Mouse (Mus musculus) adrenal gland (tissue): ENCODE measurements around the gene Kl.

ENCODE experiments used
- intact Hi-C: fragments of 180-260 bp; cut with DNase I; formaldehyde crosslinking; loops from one replicate; pipeline ENCODE4 v1.15.1; 2025

Gene Kl

DNA sequence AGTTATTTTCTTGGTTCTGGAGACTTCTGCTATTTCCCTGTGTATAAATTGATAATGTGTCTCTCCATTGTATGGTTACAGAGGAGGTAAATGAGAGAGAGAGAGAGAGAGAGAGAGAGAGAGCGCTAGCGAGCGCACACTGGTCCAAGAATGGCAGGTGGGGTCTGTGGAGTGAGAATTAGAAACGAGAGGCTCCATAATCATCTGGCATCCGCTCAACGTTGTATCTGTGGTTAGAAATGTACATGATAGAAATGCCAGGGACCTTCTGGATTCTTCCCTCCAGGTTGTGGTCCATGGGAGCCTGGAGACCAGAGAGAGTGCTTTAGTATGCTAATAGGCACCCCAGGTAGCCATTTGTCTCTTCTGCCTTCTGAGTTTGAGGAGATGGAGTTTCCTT, 76.5 kb downstream of the Kl start:
- intact Hi-C loops: no loop called here

DNA sequence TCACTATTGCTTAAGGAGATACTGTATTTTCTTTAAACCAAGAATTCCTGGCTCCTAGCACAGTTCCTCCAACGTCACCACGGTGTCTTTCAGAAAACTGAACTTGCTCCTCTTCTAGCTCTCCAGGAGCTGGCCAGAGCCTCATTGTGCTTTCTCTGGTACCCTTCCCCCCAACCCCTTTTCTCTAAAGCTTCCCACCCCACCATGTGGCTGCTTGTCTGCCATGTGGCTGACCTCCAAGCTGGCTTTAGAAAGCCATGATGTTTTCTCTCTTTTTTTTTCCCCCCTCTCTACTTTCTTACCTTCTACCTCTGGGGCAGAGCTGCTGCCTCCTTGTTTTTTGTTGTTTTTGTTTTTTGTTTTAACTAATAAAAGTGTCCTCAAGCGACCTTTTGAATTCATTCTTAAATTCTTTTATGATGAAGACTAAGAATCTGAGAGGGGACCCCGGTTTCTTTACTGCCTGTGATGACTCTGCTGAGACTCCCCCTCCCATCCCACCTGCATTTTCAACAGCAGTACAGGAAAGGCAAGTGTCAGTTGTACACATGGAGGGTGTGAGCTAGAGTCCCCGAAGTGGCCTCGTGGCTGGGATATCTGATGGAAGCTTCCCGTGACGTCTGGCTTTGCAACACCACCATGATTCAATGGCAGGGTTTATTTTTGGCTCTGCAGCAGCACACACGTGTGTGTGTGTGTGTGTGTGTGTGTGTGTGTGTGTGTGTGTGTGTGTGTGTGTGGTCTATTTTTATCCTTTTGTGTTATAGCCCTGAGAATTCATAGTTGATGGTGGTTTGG, 82.5 kb downstream of the Kl start:
- intact Hi-C loops: no loop called here

DNA sequence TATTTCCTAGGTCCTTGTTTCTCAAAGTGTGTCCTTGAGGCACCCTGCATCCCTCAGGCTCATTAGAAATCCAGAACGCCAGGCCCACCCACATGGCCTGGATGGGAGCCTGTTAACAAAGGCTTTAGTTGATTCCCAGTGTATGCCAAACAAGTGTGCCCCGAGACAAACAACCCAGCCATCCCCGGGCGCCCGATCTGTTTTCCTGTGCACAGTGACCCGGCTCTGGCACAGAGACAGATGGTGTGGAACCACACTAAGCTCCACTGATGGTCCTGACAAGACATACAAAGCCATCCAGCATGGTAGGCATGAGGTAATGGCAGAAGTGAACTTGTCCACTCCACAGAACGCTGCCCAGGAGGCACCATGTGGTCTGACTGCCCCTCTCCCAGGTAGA, 85.5 kb downstream of the Kl start:
- intact Hi-C loops: no loop called here

DNA sequence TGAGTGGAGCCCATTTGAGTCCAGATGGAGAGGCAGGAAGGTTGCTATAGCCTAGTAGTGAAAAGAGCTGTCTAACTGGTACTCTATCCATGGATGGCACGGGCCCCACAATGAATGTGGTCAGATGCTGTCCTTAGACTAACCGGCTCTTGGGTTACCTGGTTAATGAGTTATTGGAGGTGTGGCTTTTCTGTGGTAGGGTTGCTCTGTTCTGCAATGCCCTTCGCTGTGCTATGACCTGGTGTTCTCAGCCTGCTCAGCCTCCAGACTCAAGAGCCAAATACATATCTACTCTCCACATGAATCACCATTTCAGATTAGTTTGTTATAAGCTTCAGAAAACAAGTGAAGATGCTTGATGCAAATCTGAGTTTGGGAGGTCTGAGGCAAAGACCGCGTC, 90.5 kb downstream of the Kl start:
- intact Hi-C loops: no loop called here
